Mouse (Mus musculus): Measurements from ENCODE around the gene Syne1.

- no peak for TF ChIP-seq CTCF (IDR thresholded peaks at IDR 0.05; ENCODE audit: low read depth, low read length)
- no peak for TF ChIP-seq GATA1 (IDR thresholded peaks at IDR 0.05; ENCODE audit: borderline replicate concordance, low read length)
- no peak for TF ChIP-seq POLR2AphosphoS5 (IDR thresholded peaks at IDR 0.05; ENCODE audit: insufficient replicate concordance, low read depth, low read length)
- no peak for TF ChIP-seq TAL1 (conservative IDR thresholded peaks at IDR 0.05; ENCODE audit: low read depth, low read length)
These were observed 574.7 kb downstream of the Syne1 start for GRCm38 (mm10) chr10:4976557-4976956.

All from G1E (cell line).